ENCODE assay signal across 18 mouse cellular contexts in the genomic region with DNA sequence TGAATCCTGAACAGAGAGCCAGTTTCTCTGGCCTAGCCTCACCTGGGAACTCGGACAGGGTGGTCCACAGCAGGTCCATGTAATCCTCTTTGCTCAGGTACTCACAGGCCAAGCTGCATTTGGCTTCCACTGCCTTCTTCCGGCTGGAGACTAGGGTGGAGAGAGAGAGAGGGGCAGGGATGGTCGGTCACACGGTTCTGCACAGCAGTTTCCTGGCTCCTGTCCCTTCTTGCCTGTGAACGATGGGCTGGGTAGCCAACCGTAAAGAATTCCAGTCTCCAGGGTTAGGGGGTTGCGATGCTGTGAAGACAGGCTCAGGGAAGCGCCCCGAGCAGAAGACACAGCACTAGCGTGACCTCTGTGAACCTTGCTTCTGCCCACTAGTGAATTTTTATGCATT. TPM values are rescaled to one million over a fixed set of nuclear protein-coding genes. Genes with fewer than 3 reads are reported as not detected.
DNase-seq lines count a peak whose midpoint lies in the region; ATAC-seq and TF ChIP-seq lines count a peak whose summit lies in the region.
"Had no signal": no experiment of that assay in that cellular context is flagged by ENCODE, and none has a peak within 500 bp of the region (broad histone marks: within the 10 kb centered on the region; RNA-seq: fewer than 3 reads in every experiment).

No protein-coding gene starts in this region.

- no peak overlapping the region for H3K9ac ChIP-seq in hindbrain, embryonic 13.5 days
- H3K9ac ChIP-seq: limb, embryonic 13.5 days; liver, postnatal 0 days had no signal

- H3K4me1 ChIP-seq in hindbrain, embryonic 10.5 days (replicated peaks): peaks cover 22% of the 10 kb centered on the region
- H3K4me1 ChIP-seq in hindbrain, embryonic 13.5 days (replicated peaks): no peaks in the 10 kb centered on the region; the same call in 1 of the 2 replicates
- peaks cover 18% of the 10 kb centered on the region for H3K4me1 ChIP-seq in cerebellum, adult 2 months (ENCODE audit: control insufficient read depth, insufficient read depth, low read length)
- H3K4me1 ChIP-seq in kidney, adult 2 months (ENCODE audit: control insufficient read depth, insufficient read depth, low read length): peaks cover 18% of the 10 kb centered on the region
- H3K4me1 ChIP-seq in embryonic facial prominence, embryonic 10.5 days: peaks cover 20% of the 10 kb centered on the region
- H3K4me1 ChIP-seq: limb, embryonic 13.5 days had no signal

- H3K27me3 ChIP-seq in hindbrain, embryonic 10.5 days (ENCODE audit: insufficient read depth, poor library complexity, severe bottlenecking): no peaks in the 10 kb centered on the region
- H3K27me3 ChIP-seq in hindbrain, embryonic 13.5 days: no peaks in the 10 kb centered on the region
- no peaks in the 10 kb centered on the region for H3K27me3 ChIP-seq in cerebellum, adult 2 months (ENCODE audit: control insufficient read depth, insufficient read depth, low read length)
- no peaks in the 10 kb centered on the region for H3K27me3 ChIP-seq in kidney, adult 2 months (replicated peaks; ENCODE audit: control insufficient read depth, insufficient read depth, low read length)
- H3K27me3 ChIP-seq in embryonic facial prominence, embryonic 10.5 days (replicated peaks; ENCODE audit: low read depth, poor library complexity, severe bottlenecking): no peaks in the 10 kb centered on the region
- H3K27me3 ChIP-seq: limb, embryonic 13.5 days had no signal

- ATAC-seq in hindbrain, embryonic 13.5 days (ENCODE audit: low FRiP score): no peak
- ATAC-seq: forebrain, embryonic 16.5 days; hindbrain, embryonic 16.5 days; liver, postnatal 0 days had no signal

- no peak for DNase-seq in hindbrain, embryonic 10.5 days (ENCODE audit: low spot score)
- peak; percentile 42 to 64 for DNase-seq in cerebellum, adult 2 months
- peak; percentile 82 for DNase-seq in kidney, adult 2 months
- peak; percentile 59 to 85 for DNase-seq in kidney, postnatal 25 days
- DNase-seq in thymus, postnatal 36 days: no peak
- no peak for DNase-seq in embryonic facial prominence, embryonic 10.5 days (ENCODE audit: low spot score)
- DNase-seq in lung, postnatal 10 days: no peak
- DNase-seq: B cell, adult 2 months; heart, postnatal 10 days; liver, postnatal 0 days; lung, postnatal 36 days; right cerebral cortex, postnatal 14 days; thymus, adult 2 months had no signal

- H3K4me2 ChIP-seq in hindbrain, embryonic 13.5 days: no peak overlapping the region
- H3K4me2 ChIP-seq: limb, embryonic 13.5 days had no signal

- WGBS in hindbrain, embryonic 10.5 days: 41% methylated on average over 10 of the region's 10 CpGs
- WGBS in hindbrain, embryonic 13.5 days: 40% methylated on average over 10 of the region's 10 CpGs
- WGBS in cerebellum, adult 2 months: 14% methylated on average over 10 of the region's 10 CpGs
- whole genome bisulfite sequencing in kidney, adult 2 months: 31% methylated on average over 10 of the region's 10 CpGs
- WGBS in embryonic facial prominence, embryonic 10.5 days: 46% methylated on average over 10 of the region's 10 CpGs

- peaks cover 5% of the 10 kb centered on the region; the same call in 1 of the 2 replicates for H3K36me3 ChIP-seq in hindbrain, embryonic 10.5 days
- H3K36me3 ChIP-seq in hindbrain, embryonic 13.5 days: peaks cover 66% of the 10 kb centered on the region
- H3K36me3 ChIP-seq in kidney, adult 2 months (ENCODE audit: control insufficient read depth, insufficient read depth, low read length): no peaks in the 10 kb centered on the region
- no peaks in the 10 kb centered on the region for H3K36me3 ChIP-seq in embryonic facial prominence, embryonic 10.5 days (replicated peaks)
- H3K36me3 ChIP-seq: limb, embryonic 13.5 days had no signal

- peak overlapping the region; percentile 43; the same call in 1 of the 2 replicates for H3K27ac ChIP-seq in hindbrain, embryonic 10.5 days
- no peak overlapping the region for H3K27ac ChIP-seq in hindbrain, embryonic 13.5 days
- peak overlapping the region; percentile 58; the same call in 1 of the 2 replicates for H3K27ac ChIP-seq in cerebellum, adult 2 months (ENCODE audit: insufficient read depth, low read length)
- peak overlapping the region; percentile 61 for H3K27ac ChIP-seq in kidney, adult 2 months (ENCODE audit: insufficient read depth, low read depth, low read length)
- no peak overlapping the region for H3K27ac ChIP-seq in embryonic facial prominence, embryonic 10.5 days (replicated peaks)
- H3K27ac ChIP-seq: limb, embryonic 13.5 days had no signal

- TF ChIP-seq CTCF in cerebellum, adult 2 months (IDR thresholded peaks at IDR 0.05; ENCODE audit: borderline replicate concordance, insufficient read depth, low read depth, low read length): no peak
- no peak for TF ChIP-seq CTCF in kidney, adult 2 months (conservative IDR thresholded peaks at IDR 0.05; ENCODE audit: insufficient read depth, insufficient read length, low read depth, low read length)

- no peaks in the 10 kb centered on the region for H3K9me3 ChIP-seq in hindbrain, embryonic 10.5 days
- H3K9me3 ChIP-seq in hindbrain, embryonic 13.5 days: no peaks in the 10 kb centered on the region
- H3K9me3 ChIP-seq in embryonic facial prominence, embryonic 10.5 days: peaks cover 4% of the 10 kb centered on the region; the same call in 1 of the 2 replicates
- H3K9me3 ChIP-seq: limb, embryonic 13.5 days had no signal

- TF ChIP-seq POLR2A in cerebellum, adult 2 months (IDR thresholded peaks at IDR 0.05; ENCODE audit: borderline replicate concordance, insufficient read depth, low read length): no peak
- TF ChIP-seq POLR2A in kidney, adult 2 months (IDR thresholded peaks at IDR 0.05; ENCODE audit: low read depth, low read length): no peak

- H3K4me3 ChIP-seq in hindbrain, embryonic 10.5 days: no peak overlapping the region
- H3K4me3 ChIP-seq in hindbrain, embryonic 13.5 days: no peak overlapping the region
- H3K4me3 ChIP-seq in cerebellum, adult 2 months (replicated peaks; ENCODE audit: insufficient read depth, low read depth, low read length): no peak overlapping the region
- H3K4me3 ChIP-seq in kidney, adult 2 months (ENCODE audit: insufficient read depth, low read depth, low read length): no peak overlapping the region
- no peak overlapping the region for H3K4me3 ChIP-seq in embryonic facial prominence, embryonic 10.5 days
- H3K4me3 ChIP-seq: limb, embryonic 13.5 days; midbrain, embryonic 10.5 days had no signal

RNA-seq across cellular contexts. Expression of a gene that starts 30.1 kb away (rescaled TPM):
- 12.3 and 13.2 TPM in 2 replicates for polyA plus RNA-seq in hindbrain, embryonic 10.5 days (2016; fragmentation: Nextera tagmentation; extraction: Ambion mirVana)
- 16.2 and 16.8 TPM in 2 replicates for polyA plus RNA-seq in hindbrain, embryonic 13.5 days (2015; fragmentation: Nextera tagmentation; extraction: Ambion mirVana)
- 42.9 and 44.1 TPM in 2 replicates for polyA plus RNA-seq in cerebellum, adult 2 months (2012; rRNA removed)
- polyA plus RNA-seq in kidney, adult 2 months (2012; rRNA removed): 24.6 and 26.4 TPM in 2 replicates
- 11.9 and 12.9 TPM in 2 replicates for polyA plus RNA-seq in embryonic facial prominence, embryonic 10.5 days (2016; fragmentation: Nextera tagmentation; extraction: Ambion mirVana)

RNA-seq across cellular contexts. Expression of a gene that starts 31.6 kb away (rescaled TPM):
- polyA plus RNA-seq in hindbrain, embryonic 10.5 days (2016; fragmentation: Nextera tagmentation; extraction: Ambion mirVana): not detected in 2 replicates
- not detected in 2 replicates for polyA plus RNA-seq in hindbrain, embryonic 13.5 days (2015; fragmentation: Nextera tagmentation; extraction: Ambion mirVana)
- polyA plus RNA-seq in cerebellum, adult 2 months (2012; rRNA removed): 51.3 and 63.2 TPM in 2 replicates
- 369 and 376 TPM in 2 replicates for polyA plus RNA-seq in kidney, adult 2 months (2012; rRNA removed)
- not detected in 2 replicates for polyA plus RNA-seq in embryonic facial prominence, embryonic 10.5 days (2016; fragmentation: Nextera tagmentation; extraction: Ambion mirVana)
- polyA plus RNA-seq: forebrain, embryonic 16.5 days; hindbrain, embryonic 16.5 days; limb, embryonic 13.5 days; liver, postnatal 0 days; midbrain, embryonic 10.5 days had no signal

RNA-seq across cellular contexts. Expression of a gene that starts 41.4 kb away (rescaled TPM):
- polyA plus RNA-seq in hindbrain, embryonic 10.5 days (2016; fragmentation: Nextera tagmentation; extraction: Ambion mirVana): 14.8 and 16.9 TPM in 2 replicates
- polyA plus RNA-seq in hindbrain, embryonic 13.5 days (2015; fragmentation: Nextera tagmentation; extraction: Ambion mirVana): 15.0 and 18.7 TPM in 2 replicates
- 15.0 and 16.7 TPM in 2 replicates for polyA plus RNA-seq in cerebellum, adult 2 months (2012; rRNA removed)
- 11.3 and 12.1 TPM in 2 replicates for polyA plus RNA-seq in kidney, adult 2 months (2012; rRNA removed)
- 15.6 and 17.9 TPM in 2 replicates for polyA plus RNA-seq in embryonic facial prominence, embryonic 10.5 days (2016; fragmentation: Nextera tagmentation; extraction: Ambion mirVana)

RNA-seq across cellular contexts. Expression of a gene that starts 56.3 kb away (rescaled TPM):
- polyA plus RNA-seq in hindbrain, embryonic 10.5 days (2016; fragmentation: Nextera tagmentation; extraction: Ambion mirVana): 11.3 and 30.3 TPM in 2 replicates
- 83.2 and 88.7 TPM in 2 replicates for polyA plus RNA-seq in hindbrain, embryonic 13.5 days (2015; fragmentation: Nextera tagmentation; extraction: Ambion mirVana)
- polyA plus RNA-seq in cerebellum, adult 2 months (2012; rRNA removed): 95.3 and 95.7 TPM in 2 replicates
- polyA plus RNA-seq in kidney, adult 2 months (2012; rRNA removed): 0.34 and 0.45 TPM in 2 replicates
- 4.2 and 4.4 TPM in 2 replicates for polyA plus RNA-seq in embryonic facial prominence, embryonic 10.5 days (2016; fragmentation: Nextera tagmentation; extraction: Ambion mirVana)
- polyA plus RNA-seq: liver, postnatal 0 days had no signal

Comparison
In these comparisons a context has a peak if more than half of its experiments do, and no peak if none do; other contexts are left out.
1. H3K27ac ChIP-seq: peak in hindbrain, embryonic 10.5 days (single experiment), cerebellum, adult 2 months (single experiment) and kidney, adult 2 months (single experiment); none in hindbrain, embryonic 13.5 days (single experiment) and embryonic facial prominence, embryonic 10.5 days (single experiment).
2. DNase-seq: peak in cerebellum, adult 2 months (2 of 2), kidney, adult 2 months (single experiment) and kidney, postnatal 25 days (2 of 2); none in hindbrain, embryonic 10.5 days (single experiment), thymus, postnatal 36 days (0 of 2), embryonic facial prominence, embryonic 10.5 days (single experiment) and lung, postnatal 10 days (single experiment).
3. RNA of a gene that starts 31.6 kb away (polyA plus RNA-seq): 369 to 376 TPM in kidney, adult 2 months and 51.3 to 63.2 TPM in cerebellum, adult 2 months; not detected in hindbrain, embryonic 10.5 days, not detected in hindbrain, embryonic 13.5 days and not detected in embryonic facial prominence, embryonic 10.5 days; every median in the first group is over 10 times any median in the second.